Mouse (Mus musculus): Measurements from ENCODE around the gene Kcnh4.

DNA sequence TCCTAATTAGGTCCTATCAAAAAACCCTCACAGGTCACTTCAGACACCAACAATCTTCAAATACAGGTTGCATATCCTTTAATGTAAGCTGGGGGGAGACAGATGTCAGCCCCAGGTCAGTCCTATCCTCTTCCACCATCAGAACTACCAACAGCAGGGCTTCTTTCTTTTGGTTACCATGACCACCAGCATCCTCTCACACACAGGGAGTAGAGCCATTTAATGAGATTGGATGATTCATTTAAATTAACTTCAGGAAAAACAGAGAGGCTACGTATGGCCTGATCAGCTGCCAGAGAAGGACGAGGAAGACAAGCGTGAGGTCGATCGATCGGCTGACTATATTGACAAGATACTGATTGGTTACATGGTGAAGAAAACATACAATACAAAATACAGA is 44.8 kb downstream of the Kcnh4 start:
- no peak for TF ChIP-seq POLR2A (IDR thresholded peaks at IDR 0.05; ENCODE audit: borderline replicate concordance, insufficient read depth, low read length)
- no peak for TF ChIP-seq CTCF (IDR thresholded peaks at IDR 0.05; ENCODE audit: borderline replicate concordance, insufficient read depth, low read depth, low read length)
